Mouse (Mus musculus): Measurements from ENCODE around the gene Mrpl49. TPM values are rescaled to one million over a fixed set of nuclear protein-coding genes. Genes with fewer than 3 reads are reported as not detected.
A peak's percentile ranks its signal among the peaks of the same experiment; 100 is the strongest.

The Mrpl49 gene
- polyA plus RNA-seq, 1 experiment from 2014 or later: 66.8 TPM

GRCm38 (mm10) chr19:6013691-6014090 is 43.9 kb downstream of the Mrpl49 start:
- Histone ChIP-seq H3K27ac (replicated peaks) (no peak overlapping the region), H3K4me3 (replicated peaks) (peak overlapping the region; percentile 59), H3K9me3 (replicated peaks) (no peaks in the 10 kb centered on the region), H3K4me2 (replicated peaks) (peak overlapping the region; percentile 90), H3K27me3 (no peaks in the 10 kb centered on the region), H3K9ac (no peak overlapping the region), H3K4me1 (peaks cover 31% of the 10 kb centered on the region), H3K36me3 (peaks cover 13% of the 10 kb centered on the region; the same call in 1 of the 2 replicates)
- 74% methylated on average over 10 of the region's 10 CpGs for WGBS
- ATAC-seq (ENCODE audit: insufficient number of reproducible peaks, low FRiP score, low TSS enrichment, low read depth): no peak

GRCm38 (mm10) chr19:6009137-6009536 is 48.4 kb downstream of the Mrpl49 start:
- Histone ChIP-seq H3K36me3 (peaks cover 35% of the 10 kb centered on the region), H3K27me3 (no peaks in the 10 kb centered on the region), H3K9ac (no peak overlapping the region), H3K4me3 (replicated peaks) (no peak overlapping the region), H3K27ac (replicated peaks) (no peak overlapping the region), H3K4me1 (peaks cover 5% of the 10 kb centered on the region), H3K9me3 (replicated peaks) (no peaks in the 10 kb centered on the region), H3K4me2 (replicated peaks) (no peak overlapping the region)
- WGBS: 70% methylated on average over 8 of the region's 8 CpGs
- no peak for ATAC-seq (ENCODE audit: insufficient number of reproducible peaks, low FRiP score, low TSS enrichment, low read depth)

GRCm38 (mm10) chr19:6007013-6007412 is 50.6 kb downstream of the Mrpl49 start:
- H3K4me3 ChIP-seq (replicated peaks): no peak overlapping the region
- peaks cover 39% of the 10 kb centered on the region for H3K36me3 ChIP-seq
- ATAC-seq (ENCODE audit: insufficient number of reproducible peaks, low FRiP score, low TSS enrichment, low read depth): no peak
- H3K4me1 ChIP-seq: no peaks in the 10 kb centered on the region
- no peaks in the 10 kb centered on the region for H3K9me3 ChIP-seq (replicated peaks)
- no peak overlapping the region for H3K4me2 ChIP-seq (replicated peaks)
- WGBS: 82% methylated on average over 13 of the region's 13 CpGs
- H3K27ac ChIP-seq (replicated peaks): no peak overlapping the region
- H3K9ac ChIP-seq: no peak overlapping the region
- no peaks in the 10 kb centered on the region for H3K27me3 ChIP-seq

- Histone ChIP-seq H3K4me1 (no peaks in the 10 kb centered on the region), H3K27me3 (no peaks in the 10 kb centered on the region), H3K4me2 (replicated peaks) (no peak overlapping the region), H3K9me3 (replicated peaks) (no peaks in the 10 kb centered on the region), H3K27ac (replicated peaks) (no peak overlapping the region), H3K9ac (no peak overlapping the region), H3K4me3 (replicated peaks) (no peak overlapping the region), H3K36me3 (peaks cover 37% of the 10 kb centered on the region)
- 57% methylated on average over 11 of the region's 11 CpGs for WGBS
- no peak for ATAC-seq (ENCODE audit: insufficient number of reproducible peaks, low FRiP score, low TSS enrichment, low read depth)
Measured at GRCm38 (mm10) chr19:6005541-6005940, 52.0 kb downstream of the Mrpl49 start.

Small RNA genes lying within 50 kb of the gene (microRNA-seq; reads per million reads assigned to microRNA genes)
- 0.52 reads per million for gene Mir6988 (ENCODE audit: borderline number of aligned reads)

Other genes starting within 250 kb of the Mrpl49 start
- gene Frmd8, start 182.5 kb downstream of the Mrpl49 start, polyA plus RNA-seq (2015; fragmentation: Nextera tagmentation; extraction: Ambion mirVana): 32.5 and 37.4 TPM in 2 replicates
- 5.9 and 7.5 TPM in 2 replicates for gene Slc25a45, start 180.0 kb downstream of the Mrpl49 start, polyA plus RNA-seq (2015; fragmentation: Nextera tagmentation; extraction: Ambion mirVana)
- gene Tigd3, start 163.6 kb downstream of the Mrpl49 start, polyA plus RNA-seq (2015; fragmentation: Nextera tagmentation; extraction: Ambion mirVana): 3.4 and 3.6 TPM in 2 replicates
- 144 and 167 TPM in 2 replicates for gene Dpf2, start 144.8 kb downstream of the Mrpl49 start, polyA plus RNA-seq (2015; fragmentation: Nextera tagmentation; extraction: Ambion mirVana)
- 11.0 TPM in 2 replicates for gene Cdc42ep2, start 133.0 kb downstream of the Mrpl49 start, polyA plus RNA-seq (2015; fragmentation: Nextera tagmentation; extraction: Ambion mirVana)
- gene Pola2, start 93.6 kb downstream of the Mrpl49 start, polyA plus RNA-seq (2015; fragmentation: Nextera tagmentation; extraction: Ambion mirVana): 59.6 and 65.4 TPM in 2 replicates
- not detected in 2 replicates for gene Slc22a20, start 71.6 kb downstream of the Mrpl49 start, polyA plus RNA-seq (2015; fragmentation: Nextera tagmentation; extraction: Ambion mirVana)
- 22.1 and 22.4 TPM in 2 replicates for gene Capn1, start 41.9 kb downstream of the Mrpl49 start, polyA plus RNA-seq (2015; fragmentation: Nextera tagmentation; extraction: Ambion mirVana)
- gene Syvn1, start 11.2 kb downstream of the Mrpl49 start, polyA plus RNA-seq (2015; fragmentation: Nextera tagmentation; extraction: Ambion mirVana): 34.2 and 39.8 TPM in 2 replicates
- 809 and 853 TPM in 2 replicates for gene Fau, start 59 bp upstream of the Mrpl49 start, polyA plus RNA-seq (2015; fragmentation: Nextera tagmentation; extraction: Ambion mirVana)
- 37.1 and 41.1 TPM in 2 replicates for gene Znhit2, start 3.4 kb upstream of the Mrpl49 start, polyA plus RNA-seq (2015; fragmentation: Nextera tagmentation; extraction: Ambion mirVana)
- gene Tm7sf2, start 10.6 kb upstream of the Mrpl49 start, polyA plus RNA-seq (2015; fragmentation: Nextera tagmentation; extraction: Ambion mirVana): 21.7 and 24.6 TPM in 2 replicates
- gene Vps51, start 19.4 kb upstream of the Mrpl49 start, polyA plus RNA-seq (2015; fragmentation: Nextera tagmentation; extraction: Ambion mirVana): 75.9 and 76.4 TPM in 2 replicates
- not detected in 2 replicates for gene Tmem262, start 22.2 kb upstream of the Mrpl49 start, polyA plus RNA-seq (2015; fragmentation: Nextera tagmentation; extraction: Ambion mirVana)
- gene Gm28374, start 24.5 kb upstream of the Mrpl49 start, polyA plus RNA-seq (2015; fragmentation: Nextera tagmentation; extraction: Ambion mirVana): 1.9 and 2.1 TPM in 2 replicates
- 86.9 and 90.9 TPM in 2 replicates for gene Zfpl1, start 27.2 kb upstream of the Mrpl49 start, polyA plus RNA-seq (2015; fragmentation: Nextera tagmentation; extraction: Ambion mirVana)
- 27.7 and 29.0 TPM in 2 replicates for gene Cdca5, start 27.2 kb upstream of the Mrpl49 start, polyA plus RNA-seq (2015; fragmentation: Nextera tagmentation; extraction: Ambion mirVana)
- not detected in 2 replicates for gene AC131692.1, start 36.6 kb upstream of the Mrpl49 start, polyA plus RNA-seq (2015; fragmentation: Nextera tagmentation; extraction: Ambion mirVana)
- gene Naaladl1, start 48.0 kb upstream of the Mrpl49 start, polyA plus RNA-seq (2015; fragmentation: Nextera tagmentation; extraction: Ambion mirVana): 0.25 TPM in 2 replicates
- 48.4 and 48.6 TPM in 2 replicates for gene Sac3d1, start 60.9 kb upstream of the Mrpl49 start, polyA plus RNA-seq (2015; fragmentation: Nextera tagmentation; extraction: Ambion mirVana)
- 37.9 and 38.5 TPM in 2 replicates for gene Snx15, start 70.5 kb upstream of the Mrpl49 start, polyA plus RNA-seq (2015; fragmentation: Nextera tagmentation; extraction: Ambion mirVana)
- 0.19 and 0.39 TPM in 2 replicates for gene Batf2, start 83.2 kb upstream of the Mrpl49 start, polyA plus RNA-seq (2015; fragmentation: Nextera tagmentation; extraction: Ambion mirVana)
- 98.5 and 100 TPM in 2 replicates for gene Arl2, start 83.8 kb upstream of the Mrpl49 start, polyA plus RNA-seq (2015; fragmentation: Nextera tagmentation; extraction: Ambion mirVana)
- gene Majin, start 126.6 kb upstream of the Mrpl49 start, polyA plus RNA-seq (2015; fragmentation: Nextera tagmentation; extraction: Ambion mirVana): 0.11 and 0.13 TPM in 2 replicates
- 2.5 and 3.3 TPM in 2 replicates for gene Gpha2, start 168.6 kb upstream of the Mrpl49 start, polyA plus RNA-seq (2015; fragmentation: Nextera tagmentation; extraction: Ambion mirVana)
- gene Ppp2r5b, start 178.1 kb upstream of the Mrpl49 start, polyA plus RNA-seq (2015; fragmentation: Nextera tagmentation; extraction: Ambion mirVana): 39.2 and 39.7 TPM in 2 replicates
- gene Atg2a, start 183.9 kb upstream of the Mrpl49 start, polyA plus RNA-seq (2015; fragmentation: Nextera tagmentation; extraction: Ambion mirVana): 10.3 and 11.0 TPM in 2 replicates
- gene Ehd1, start 218.9 kb upstream of the Mrpl49 start, polyA plus RNA-seq (2015; fragmentation: Nextera tagmentation; extraction: Ambion mirVana): 77.2 and 83.5 TPM in 2 replicates
- 1.5 and 2.5 TPM in 2 replicates for gene Cdc42bpg, start 248.7 kb upstream of the Mrpl49 start, polyA plus RNA-seq (2015; fragmentation: Nextera tagmentation; extraction: Ambion mirVana)